Mouse (Mus musculus) kidney, adult 2 months (tissue): ENCODE measurements around the gene Adprhl2.

Source experiments
- CTCF ChIP-seq: fragments of 200-500 bp; conservative IDR thresholded peaks from 2 replicates; pipeline ENCODE4 v1.5.1; 2011; ENCODE audit warnings: low read depth, mild to moderate bottlenecking, control low read depth, low read length, moderate library complexity, mixed read lengths; ENCODE audit not compliant: insufficient read depth, insufficient read length
- POLR2A ChIP-seq: fragments of 200-500 bp; IDR thresholded peaks from one replicate; pipeline ENCODE4 v1.6.1; 2011; ENCODE audit warnings: low read depth, low read length, control low read depth

GRCm38 (mm10) chr4:126295152-126295551 is 26.4 kb downstream of the Adprhl2 start:
- TF ChIP-seq CTCF (no peak), POLR2A (no peak)
